Mouse (Mus musculus) hindbrain, embryonic 14.5 days (tissue): ENCODE measurements around the gene Sox9. TPM values are rescaled to one million over a fixed set of nuclear protein-coding genes. Genes with fewer than 3 reads are reported as not detected.

Experiments used
- ATAC-seq: fragments of 200-750 bp; cut with Nextera tagmentation; 2 replicates; pipeline ENCODE4 v1.8.0; 2017; ENCODE audit warnings: moderate number of reproducible peaks, mild to moderate bottlenecking, moderate TSS enrichment, moderate library complexity; ENCODE audit not compliant: low FRiP score
- DNase-seq: peaks from one replicate; pipeline ENCODE4 v3.0.0-alpha.2; 2015; ENCODE audit warnings: low spot score
- H3K27ac ChIP-seq: fragments of 300-500 bp; sonication (generic); 2 replicates; pipeline ENCODE4 v1.5.1; 2014; ENCODE audit warnings: mild to moderate bottlenecking, moderate library complexity
- H3K27me3 ChIP-seq: fragments of 300-500 bp; sonication (generic); 2 replicates; pipeline ENCODE4 v1.6.1; 2014; ENCODE audit warnings: mild to moderate bottlenecking, low read length, mixed read lengths; ENCODE audit not compliant: control insufficient read depth, insufficient read depth
- H3K36me3 ChIP-seq: fragments of 300-500 bp; sonication (generic); replicated peaks from 2 replicates; pipeline ENCODE4 v1.6.1; 2014; ENCODE audit not compliant: control insufficient read depth, insufficient read depth
- H3K4me1 ChIP-seq: fragments of 300-500 bp; sonication (generic); replicated peaks from 2 replicates; pipeline ENCODE4 v1.6.1; 2014; ENCODE audit warnings: antibody characterized with exemption, low read length, mixed read lengths; ENCODE audit not compliant: control insufficient read depth, insufficient read depth
- H3K4me2 ChIP-seq: fragments of 300-500 bp; sonication (generic); replicated peaks from 2 replicates; pipeline ENCODE4 v1.6.1; 2014; ENCODE audit warnings: mild to moderate bottlenecking, moderate library complexity
- H3K4me3 ChIP-seq: fragments of 300-500 bp; sonication (generic); replicated peaks from 2 replicates; pipeline ENCODE4 v1.5.1; 2014; ENCODE audit warnings: mild to moderate bottlenecking, low read length
- H3K9ac ChIP-seq: fragments of 300-500 bp; sonication (generic); 2 replicates; pipeline ENCODE4 v1.6.1; 2014
- H3K9me3 ChIP-seq: fragments of 300-500 bp; sonication (generic); 2 replicates; pipeline ENCODE4 v1.6.1; 2016; ENCODE audit warnings: low read length; ENCODE audit not compliant: control insufficient read depth
- WGBS: fragments of 180-500 bp; shearing (Covaris S2); extraction: QIAGEN DNeasy Blood & Tissue Kit; methylation state at CpG from one replicate; pipeline ENCODE4 v1.1.7; 2014; 5-methylcytosine and 5-hydroxymethylcytosine counted together
- polyA plus RNA-seq: library from polyadenylated mRNA; unstranded; fragments of >200 nt; fragmentation: Nextera tagmentation; extraction: Ambion mirVana; gene quantifications from 2 replicates; pipeline ENCODE4 v1.2.1, GENCODE M21; 2014

Gene Sox9
- polyA plus RNA-seq, 1 experiment from 2014 or later, result 44.2 TPM

DNA sequence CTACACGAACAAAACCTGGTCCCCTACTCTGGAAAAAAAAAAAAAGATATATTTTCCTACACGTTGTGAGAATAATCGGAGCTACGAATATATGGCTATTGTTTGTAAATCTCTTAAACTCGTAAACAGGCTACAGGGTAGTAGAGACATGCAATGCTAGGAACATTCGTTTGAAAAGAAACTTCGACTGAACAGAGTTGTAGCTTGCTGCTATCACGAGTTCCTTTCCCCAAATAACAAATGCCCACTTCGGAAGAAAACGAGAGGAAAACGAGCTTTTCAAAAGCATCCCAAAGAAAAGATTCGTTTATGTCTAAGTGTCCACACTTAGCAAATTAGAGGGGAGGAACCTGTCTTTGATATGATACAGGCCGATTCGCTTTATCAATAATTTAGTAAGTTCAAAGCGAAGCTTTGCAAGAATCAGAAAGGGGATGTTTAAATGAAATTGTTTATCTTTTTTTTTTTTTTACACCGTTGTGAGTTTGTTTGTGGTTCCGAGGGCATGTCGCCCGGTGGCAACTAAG, 1.6 kb upstream of the Sox9 start:
- no peaks in the 10 kb centered on the region for H3K36me3 ChIP-seq
- peaks cover 24% of the 10 kb centered on the region for H3K27me3 ChIP-seq
- H3K4me1 ChIP-seq, result peaks cover 15% of the 10 kb centered on the region; the same call in 1 of the 2 replicates
- ATAC-seq (no peak), DNase-seq (no peak)
- no peaks in the 10 kb centered on the region for H3K9me3 ChIP-seq
- no peak overlapping the region for H3K9ac ChIP-seq
- no peak overlapping the region for H3K27ac ChIP-seq
- peak overlapping the region; percentile 74 for H3K4me2 ChIP-seq
- WGBS, result 7% methylated on average over 19 of the region's 19 CpGs
- peak overlapping the region; percentile 46; the same call in 1 of the 2 replicates for H3K4me3 ChIP-seq

DNA sequence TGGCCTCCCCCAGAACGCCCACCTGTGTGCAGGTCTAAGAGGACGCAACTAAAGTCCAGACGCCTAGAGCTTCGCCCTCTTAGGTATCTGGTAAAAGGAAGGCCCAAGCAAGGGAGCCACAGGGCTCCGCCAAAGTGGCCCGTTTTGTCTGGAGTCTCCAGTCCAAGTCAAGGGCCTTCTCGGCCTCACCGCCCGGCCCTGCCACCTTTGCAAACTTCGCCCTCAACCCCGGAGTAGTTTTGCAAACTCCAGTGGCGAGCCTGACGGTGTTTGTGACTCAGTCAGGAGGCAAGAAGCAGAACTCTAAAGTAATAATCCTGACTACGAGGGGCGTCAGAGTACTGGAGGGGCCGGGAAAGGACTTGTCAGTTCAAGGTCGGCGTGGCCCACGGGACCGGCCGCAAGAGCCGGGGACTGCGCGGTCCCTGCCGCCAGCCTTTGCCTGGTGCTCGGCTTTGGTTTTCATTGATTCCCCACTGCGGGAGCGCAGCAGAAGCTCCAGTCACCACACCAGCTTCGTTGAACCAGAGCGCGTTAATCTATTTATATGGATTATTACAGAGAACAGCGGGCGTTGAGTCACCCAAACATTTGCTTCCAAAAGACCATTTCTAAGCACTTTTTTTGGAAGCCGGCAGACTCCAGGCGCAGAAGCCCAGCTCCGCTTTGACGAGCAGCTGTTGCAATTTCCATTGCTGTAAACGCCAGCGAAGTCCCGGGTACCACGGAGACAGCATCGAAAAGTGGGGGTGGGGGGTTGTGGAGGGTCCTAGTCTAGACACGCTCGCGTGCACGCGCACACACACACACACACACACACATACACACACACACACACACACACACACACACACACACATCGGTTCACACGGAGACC, 751 bp upstream of the Sox9 start:
- WGBS, result under 1% methylated on average over 49 of the region's 49 CpGs
- Histone ChIP-seq H3K4me1 (peaks cover 15% of the 10 kb centered on the region; the same call in 1 of the 2 replicates), H3K4me2 (peak overlapping the region; percentile 74), H3K9ac (peak overlapping the region; percentile 35), H3K27me3 (peaks cover 23% of the 10 kb centered on the region), H3K9me3 (no peaks in the 10 kb centered on the region), H3K36me3 (no peaks in the 10 kb centered on the region), H3K4me3 (peak overlapping the region; percentile 46), H3K27ac (peak overlapping the region; percentile 67)
- peak; percentile 41 for ATAC-seq
- peak; percentile 55 for DNase-seq

DNA sequence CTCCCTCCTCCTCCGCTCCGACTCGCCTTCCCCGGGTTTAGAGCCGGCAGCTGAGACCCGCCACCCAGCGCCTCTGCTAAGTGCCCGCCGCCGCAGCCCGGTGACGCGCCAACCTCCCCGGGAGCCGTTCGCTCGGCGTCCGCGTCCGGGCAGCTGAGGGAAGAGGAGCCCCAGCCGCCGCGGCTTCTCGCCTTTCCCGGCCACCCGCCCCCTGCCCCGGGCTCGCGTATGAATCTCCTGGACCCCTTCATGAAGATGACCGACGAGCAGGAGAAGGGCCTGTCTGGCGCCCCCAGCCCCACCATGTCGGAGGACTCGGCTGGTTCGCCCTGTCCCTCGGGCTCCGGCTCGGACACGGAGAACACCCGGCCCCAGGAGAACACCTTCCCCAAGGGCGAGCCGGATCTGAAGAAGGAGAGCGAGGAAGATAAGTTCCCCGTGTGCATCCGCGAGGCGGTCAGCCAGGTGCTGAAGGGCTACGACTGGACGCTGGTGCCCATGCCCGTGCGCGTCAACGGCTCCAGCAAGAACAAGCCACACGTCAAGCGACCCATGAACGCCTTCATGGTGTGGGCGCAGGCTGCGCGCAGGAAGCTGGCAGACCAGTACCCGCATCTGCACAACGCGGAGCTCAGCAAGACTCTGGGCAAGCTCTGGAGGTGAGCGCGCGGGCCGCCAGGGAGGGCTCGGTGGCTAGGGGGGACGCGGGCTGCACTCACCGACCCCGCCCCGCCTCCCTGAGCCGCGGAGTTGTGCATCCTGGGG, 515 bp downstream of the Sox9 start:
- Histone ChIP-seq H3K27ac (peak overlapping the region; percentile 72), H3K4me2 (peak overlapping the region; percentile 74), H3K9me3 (no peaks in the 10 kb centered on the region), H3K36me3 (no peaks in the 10 kb centered on the region), H3K27me3 (peaks cover 11% of the 10 kb centered on the region), H3K9ac (peak overlapping the region; percentile 77), H3K4me3 (peak overlapping the region; percentile 46), H3K4me1 (peaks cover 15% of the 10 kb centered on the region; the same call in 1 of the 2 replicates)
- under 1% methylated on average over 75 of the region's 75 CpGs for WGBS
- ATAC-seq (peak; percentile 32), DNase-seq (peak; percentile 45)

DNA sequence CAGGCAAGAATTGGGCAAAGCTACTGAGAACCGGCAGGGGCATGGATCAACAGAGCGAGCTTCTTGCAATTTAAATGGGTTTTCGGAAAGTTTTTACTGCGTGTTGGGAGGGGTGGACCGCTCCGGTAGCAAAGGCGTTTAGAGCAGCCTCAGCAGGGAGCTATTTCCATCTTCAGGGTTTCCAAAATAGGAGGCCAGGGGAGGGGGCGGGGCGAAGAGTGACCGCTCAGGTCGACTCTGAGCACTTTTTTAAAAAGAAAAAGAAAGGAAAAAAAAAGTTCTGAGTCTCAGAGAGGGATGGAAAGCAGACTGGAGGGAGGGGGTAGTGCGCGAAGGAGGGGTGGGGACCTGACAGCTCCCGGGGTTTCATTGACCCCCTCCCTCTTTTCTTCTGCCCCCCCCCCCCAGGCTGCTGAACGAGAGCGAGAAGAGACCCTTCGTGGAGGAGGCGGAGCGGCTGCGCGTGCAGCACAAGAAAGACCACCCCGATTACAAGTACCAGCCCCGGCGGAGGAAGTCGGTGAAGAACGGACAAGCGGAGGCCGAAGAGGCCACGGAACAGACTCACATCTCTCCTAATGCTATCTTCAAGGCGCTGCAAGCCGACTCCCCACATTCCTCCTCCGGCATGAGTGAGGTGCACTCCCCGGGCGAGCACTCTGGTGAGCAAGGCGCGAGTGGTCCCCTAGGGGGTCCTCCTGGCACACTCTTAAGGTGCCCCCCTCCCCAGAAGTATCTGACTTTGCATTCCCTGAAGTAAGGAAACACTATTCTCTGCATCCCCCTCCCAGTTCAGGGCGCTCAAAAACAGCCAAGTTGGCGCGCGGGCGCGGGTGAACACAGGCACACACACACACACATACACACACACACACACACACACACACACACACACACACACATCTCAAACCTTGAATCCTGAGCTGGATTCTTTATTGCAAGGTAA, 1.6 kb downstream of the Sox9 start:
- peak overlapping the region; percentile 77 for H3K9ac ChIP-seq
- peak overlapping the region; percentile 46 for H3K4me3 ChIP-seq
- under 1% methylated on average over 42 of the region's 42 CpGs for WGBS
- ATAC-seq (no peak), DNase-seq (no peak)
- peaks cover 10% of the 10 kb centered on the region for H3K4me1 ChIP-seq
- H3K27me3 ChIP-seq, result no peaks in the 10 kb centered on the region
- H3K9me3 ChIP-seq, result no peaks in the 10 kb centered on the region
- peak overlapping the region; percentile 74 for H3K4me2 ChIP-seq
- H3K27ac ChIP-seq, result peak overlapping the region; percentile 72
- no peaks in the 10 kb centered on the region for H3K36me3 ChIP-seq

DNA sequence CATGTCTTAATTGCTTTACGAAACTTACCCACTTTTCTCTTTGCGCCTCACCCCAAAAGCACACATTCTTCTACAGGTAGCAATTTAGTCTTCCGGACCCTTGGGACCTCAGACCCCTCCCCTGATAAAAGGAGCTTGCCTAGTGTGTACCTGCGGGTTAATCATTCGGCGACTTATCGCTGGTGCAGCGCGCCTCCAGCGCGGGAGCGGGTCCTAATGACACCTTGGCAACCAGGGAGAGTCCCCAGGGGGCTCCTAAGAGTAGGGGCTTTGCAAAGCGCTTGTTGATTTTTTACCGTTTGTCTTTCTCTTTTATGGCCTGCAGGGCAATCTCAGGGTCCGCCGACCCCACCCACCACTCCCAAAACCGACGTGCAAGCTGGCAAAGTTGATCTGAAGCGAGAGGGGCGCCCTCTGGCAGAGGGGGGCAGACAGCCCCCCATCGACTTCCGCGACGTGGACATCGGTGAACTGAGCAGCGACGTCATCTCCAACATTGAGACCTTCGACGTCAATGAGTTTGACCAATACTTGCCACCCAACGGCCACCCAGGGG, 2.4 kb downstream of the Sox9 start:
- peak overlapping the region; percentile 74 for H3K4me2 ChIP-seq
- H3K27me3 ChIP-seq, result no peaks in the 10 kb centered on the region
- 3% methylated on average over 30 of the region's 30 CpGs for WGBS
- ATAC-seq (no peak), DNase-seq (peak; percentile 43)
- H3K4me3 ChIP-seq, result peak overlapping the region; percentile 46
- peaks cover 10% of the 10 kb centered on the region for H3K4me1 ChIP-seq
- no peaks in the 10 kb centered on the region for H3K9me3 ChIP-seq
- H3K9ac ChIP-seq, result peak overlapping the region; percentile 77
- H3K27ac ChIP-seq, result peak overlapping the region; percentile 76
- H3K36me3 ChIP-seq, result no peaks in the 10 kb centered on the region

DNA sequence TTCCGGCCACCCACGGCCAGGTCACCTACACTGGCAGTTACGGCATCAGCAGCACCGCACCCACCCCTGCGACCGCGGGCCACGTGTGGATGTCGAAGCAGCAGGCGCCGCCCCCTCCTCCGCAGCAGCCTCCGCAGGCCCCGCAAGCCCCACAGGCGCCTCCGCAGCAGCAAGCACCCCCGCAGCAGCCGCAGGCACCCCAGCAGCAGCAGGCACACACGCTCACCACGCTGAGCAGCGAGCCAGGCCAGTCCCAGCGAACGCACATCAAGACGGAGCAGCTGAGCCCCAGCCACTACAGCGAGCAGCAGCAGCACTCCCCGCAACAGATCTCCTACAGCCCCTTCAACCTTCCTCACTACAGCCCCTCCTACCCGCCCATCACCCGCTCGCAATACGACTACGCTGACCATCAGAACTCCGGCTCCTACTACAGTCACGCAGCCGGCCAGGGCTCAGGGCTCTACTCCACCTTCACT, 2.9 kb downstream of the Sox9 start:
- ATAC-seq (peak; percentile 38; the same call in 1 of the 2 replicates), DNase-seq (peak; percentile 48)
- WGBS, result 2% methylated on average over 33 of the region's 34 CpGs
- Histone ChIP-seq H3K9me3 (no peaks in the 10 kb centered on the region), H3K4me3 (peak overlapping the region; percentile 46), H3K27ac (peak overlapping the region; percentile 76), H3K36me3 (no peaks in the 10 kb centered on the region), H3K27me3 (no peaks in the 10 kb centered on the region), H3K4me1 (peaks cover 10% of the 10 kb centered on the region), H3K4me2 (peak overlapping the region; percentile 74), H3K9ac (peak overlapping the region; percentile 77)

DNA sequence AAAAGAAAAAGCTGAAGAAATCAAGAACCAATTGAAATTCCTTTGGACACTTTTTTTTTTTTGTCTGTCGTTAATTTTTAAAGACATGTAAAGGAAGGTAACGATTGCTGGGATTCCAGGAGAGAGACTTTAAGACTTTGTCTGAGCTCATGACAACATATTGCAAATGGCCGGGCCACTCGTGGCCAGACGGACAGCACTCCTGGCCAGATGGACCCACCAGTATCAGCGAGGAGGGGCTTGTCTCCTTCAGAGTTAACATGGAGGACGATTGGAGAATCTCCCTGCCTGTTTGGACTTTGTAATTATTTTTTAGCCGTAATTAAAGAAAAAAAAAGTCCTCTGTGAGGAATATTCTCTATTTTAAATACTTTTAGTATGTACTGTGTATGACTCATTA, 3.6 kb downstream of the Sox9 start:
- peaks cover 10% of the 10 kb centered on the region for H3K4me1 ChIP-seq
- no peak for ATAC-seq
- no peak for DNase-seq
- H3K36me3 ChIP-seq, result no peaks in the 10 kb centered on the region
- no peaks in the 10 kb centered on the region for H3K27me3 ChIP-seq
- H3K27ac ChIP-seq, result peak overlapping the region; percentile 76
- 9% methylated on average over 8 of the region's 8 CpGs for whole genome bisulfite sequencing
- H3K9me3 ChIP-seq, result no peaks in the 10 kb centered on the region
- peak overlapping the region; percentile 77 for H3K9ac ChIP-seq
- H3K4me3 ChIP-seq, result peak overlapping the region; percentile 46
- peak overlapping the region; percentile 74 for H3K4me2 ChIP-seq

DNA sequence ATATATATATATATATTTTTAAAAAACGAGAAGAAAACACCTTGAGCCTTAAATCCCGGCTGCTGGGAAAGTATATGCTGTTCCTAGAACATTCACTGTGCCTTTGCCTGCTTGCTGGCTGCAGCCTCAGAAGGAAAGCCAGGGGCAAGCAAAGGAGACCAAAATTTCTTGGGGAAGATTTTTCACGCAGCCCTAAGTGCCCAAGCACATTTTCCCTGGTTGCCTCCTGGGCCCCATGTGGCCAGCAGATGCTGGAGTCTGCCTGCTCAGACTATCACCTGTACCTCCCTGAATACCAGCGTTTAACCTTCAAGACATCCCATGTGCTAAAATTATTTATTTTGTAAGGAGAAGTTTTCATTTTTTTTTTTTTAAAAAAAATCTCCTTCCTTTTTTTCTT, 4.4 kb downstream of the Sox9 start:
- H3K27ac ChIP-seq, result no peak overlapping the region
- DNase-seq, result no peak

More for the DNA sequence above, 4.4 kb downstream of the Sox9 start:
- ATAC-seq, result no peak
- WGBS, result 56% methylated on average over 4 of the region's 4 CpGs
- H3K4me2 ChIP-seq, result peak overlapping the region; percentile 42
- H3K4me3 ChIP-seq, result peak overlapping the region; percentile 18
- H3K36me3 ChIP-seq, result no peaks in the 10 kb centered on the region
- H3K4me1 ChIP-seq, result peaks cover 6% of the 10 kb centered on the region
- no peaks in the 10 kb centered on the region for H3K9me3 ChIP-seq
- peak overlapping the region; percentile 40; the same call in 1 of the 2 replicates for H3K9ac ChIP-seq
- H3K27me3 ChIP-seq, result no peaks in the 10 kb centered on the region
